Mouse (Mus musculus): ENCODE results near the gene Lrmp.

DNA sequence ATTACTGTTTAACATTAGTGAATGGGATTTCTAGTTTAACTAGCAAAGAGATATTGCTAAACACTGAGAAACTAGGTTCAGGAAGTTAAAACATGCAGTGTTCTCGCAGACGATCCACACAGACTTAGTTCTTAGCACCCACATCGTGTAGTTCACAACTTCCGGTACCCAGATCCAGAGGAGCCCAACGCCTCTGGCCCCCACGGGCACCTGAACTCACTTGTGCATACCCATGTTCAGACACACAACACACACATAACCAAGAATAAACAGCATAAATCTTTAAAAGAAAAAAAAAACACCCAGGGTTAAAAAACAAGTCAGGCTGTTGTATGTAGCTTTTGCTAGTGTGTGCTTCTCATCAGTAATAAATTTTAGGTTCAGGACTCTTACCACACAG lies 89.0 kb downstream of the Lrmp start:
- TF ChIP-seq TAL1 (IDR thresholded peaks at IDR 0.05; ENCODE audit: low read length) = no peak
- no peak for TF ChIP-seq GATA1 (IDR thresholded peaks at IDR 0.05; ENCODE audit: low read length)

Data from erythroblast, embryonic 14.5 days (primary cell).